In genomic region chr12:110736641-110737040, GRCm38 (mm10) we compare ENCODE assay signal across 8 mouse cellular contexts. TPM values are rescaled to one million over a fixed set of nuclear protein-coding genes. Genes with fewer than 3 reads are reported as not detected.
DNase-seq lines count a peak whose midpoint lies in the region; ATAC-seq and TF ChIP-seq lines count a peak whose summit lies in the region.

No protein-coding gene starts in this region.

- no peak overlapping the region for H3K27ac ChIP-seq in lung, embryonic 15.5 days
- no peak overlapping the region for H3K27ac ChIP-seq in intestine, embryonic 14.5 days (ENCODE audit: low read depth)
- H3K27ac ChIP-seq in neural tube, embryonic 14.5 days (ENCODE audit: low read depth, low read length), result no peak overlapping the region

- TF ChIP-seq POLR2A in brain, embryonic 14.5 days (IDR thresholded peaks at IDR 0.05; ENCODE audit: borderline replicate concordance, extremely low read depth, insufficient read depth, insufficient read length, poor library complexity, severe bottlenecking), result no peak

- peak overlapping the region; percentile 75 for H3K4me2 ChIP-seq in lung, embryonic 15.5 days
- peak overlapping the region; percentile 52 for H3K4me2 ChIP-seq in intestine, embryonic 14.5 days (ENCODE audit: low read length)
- H3K4me2 ChIP-seq in neural tube, embryonic 14.5 days (ENCODE audit: low read depth, low read length), result peak overlapping the region; percentile 62

- 9% methylated on average over 4 of the region's 4 CpGs for WGBS in lung, embryonic 15.5 days
- 6% methylated on average over 4 of the region's 4 CpGs for WGBS in intestine, embryonic 14.5 days
- WGBS in neural tube, embryonic 14.5 days, result 8% methylated on average over 4 of the region's 4 CpGs

- peaks cover 19% of the 10 kb centered on the region for H3K4me1 ChIP-seq in lung, embryonic 15.5 days
- peaks cover 8% of the 10 kb centered on the region for H3K4me1 ChIP-seq in intestine, embryonic 14.5 days (replicated peaks; ENCODE audit: control insufficient read depth, insufficient read depth, low read length)
- peaks cover 13% of the 10 kb centered on the region for H3K4me1 ChIP-seq in neural tube, embryonic 14.5 days (ENCODE audit: control insufficient read depth, insufficient read depth, low read length)

- H3K9ac ChIP-seq in lung, embryonic 15.5 days, result peak overlapping the region; percentile 54; the same call in 1 of the 2 replicates
- H3K9ac ChIP-seq in intestine, embryonic 14.5 days (ENCODE audit: low read length), result no peak overlapping the region
- no peak overlapping the region for H3K9ac ChIP-seq in neural tube, embryonic 14.5 days (replicated peaks; ENCODE audit: low read depth, low read length)

- H3K27me3 ChIP-seq in lung, embryonic 15.5 days, result peaks cover 11% of the 10 kb centered on the region; the same call in 1 of the 2 replicates
- 0 out of 2 replicates have a peak, but pooled peaks cover 3% of the 10 kb centered on the region for H3K27me3 ChIP-seq in intestine, embryonic 14.5 days (replicated peaks; ENCODE audit: control insufficient read depth, insufficient read depth, low read length)
- H3K27me3 ChIP-seq in neural tube, embryonic 14.5 days (ENCODE audit: control insufficient read depth, insufficient read depth, low read length), result no peaks in the 10 kb centered on the region

- no peak for TF ChIP-seq CTCF in brain, embryonic 14.5 days (IDR thresholded peaks at IDR 0.05; ENCODE audit: borderline replicate concordance, extremely low read depth, insufficient read depth, insufficient read length)

- H3K9me3 ChIP-seq in lung, embryonic 15.5 days, result no peaks in the 10 kb centered on the region
- H3K9me3 ChIP-seq in intestine, embryonic 14.5 days (ENCODE audit: control insufficient read depth, low read length), result no peaks in the 10 kb centered on the region
- H3K9me3 ChIP-seq in neural tube, embryonic 14.5 days (ENCODE audit: control insufficient read depth, low read length), result no peaks in the 10 kb centered on the region

- no peak for DNase-seq in lung, postnatal 36 days
- DNase-seq in brain, embryonic 14.5 days (ENCODE audit: low read depth), result peak; percentile 17
- no peak for DNase-seq in intestine, embryonic 14.5 days (ENCODE audit: low spot score)
- DNase-seq in left cerebral cortex, postnatal 25 days (ENCODE audit: low spot score in 2 of 2), result no peak
- no peak for DNase-seq in Muller cell, postnatal 12 days (ENCODE audit: inconsistent ontology term)

- no peaks in the 10 kb centered on the region for H3K36me3 ChIP-seq in lung, embryonic 15.5 days
- H3K36me3 ChIP-seq in intestine, embryonic 14.5 days (ENCODE audit: control insufficient read depth, insufficient read depth, low read length), result no peaks in the 10 kb centered on the region
- no peaks in the 10 kb centered on the region for H3K36me3 ChIP-seq in neural tube, embryonic 14.5 days (ENCODE audit: control insufficient read depth, insufficient read depth, low read length)

- intact Hi-C loops in left cerebral cortex, postnatal 25 days (cut with DNase I), result loop anchor here (2.0 kb wide), 1 partner anchor 104 kb away; the partner anchor contains the start of gene Mok

- peak overlapping the region; percentile 94 for H3K4me3 ChIP-seq in lung, embryonic 15.5 days
- H3K4me3 ChIP-seq in intestine, embryonic 14.5 days (ENCODE audit: low read depth, low read length), result peak overlapping the region; percentile 96; the same call in 1 of the 2 replicates
- peak overlapping the region; percentile 98 for H3K4me3 ChIP-seq in neural tube, embryonic 14.5 days (ENCODE audit: low read depth, low read length)

- no peak for ATAC-seq in lung, embryonic 15.5 days (ENCODE audit: borderline replicate concordance, extremely low read depth, low FRiP score, low TSS enrichment)
- ATAC-seq in intestine, embryonic 14.5 days (replicated peaks; ENCODE audit: low FRiP score, low TSS enrichment, low read depth), result no peak
- no peak for ATAC-seq in neural tube, embryonic 14.5 days (ENCODE audit: low read depth)
- ATAC-seq in megakaryocyte-erythroid progenitor cell, adult 5-6 weeks (replicated peaks; ENCODE audit: low FRiP score, low TSS enrichment, poor library complexity, severe bottlenecking), result no peak

RNA-seq across cellular contexts. Expression of gene Wdr20, which starts 1.1 kb away (rescaled TPM):
- polyA plus RNA-seq in lung, embryonic 15.5 days (2015; fragmentation: Nextera tagmentation; extraction: Ambion mirVana), result 21.3 and 23.5 TPM in 2 replicates
- 28.6 and 31.2 TPM in 2 replicates for polyA plus RNA-seq in brain, embryonic 14.5 days (2012; rRNA removed)
- polyA plus RNA-seq in intestine, embryonic 14.5 days (2014; fragmentation: Nextera tagmentation; extraction: Ambion mirVana), result 23.7 and 24.1 TPM in 2 replicates
- 26.9 and 27.7 TPM in 2 replicates for polyA plus RNA-seq in neural tube, embryonic 14.5 days (2014; fragmentation: Nextera tagmentation; extraction: Ambion mirVana)
- total RNA-seq in megakaryocyte-erythroid progenitor cell, adult 5-6 weeks (2014; fragmentation: Nextera tagmentation), result 19.0 and 42.1 TPM in 2 replicates
- total RNA-seq in megakaryocyte-erythroid progenitor cell, adult 5-6 weeks (2017), result 29.1 and 29.5 TPM in 2 replicates
- 10 to 100 TPM; 38.8 to 44.3 TPM for total RNA-seq in left cerebral cortex, postnatal 25 days (2021)

RNA-seq across cellular contexts. Expression of gene Hsp90aa1, which starts 34.1 kb away (rescaled TPM):
- 825 and 899 TPM in 2 replicates for polyA plus RNA-seq in lung, embryonic 15.5 days (2015; fragmentation: Nextera tagmentation; extraction: Ambion mirVana)
- polyA plus RNA-seq in brain, embryonic 14.5 days (2012; rRNA removed), result 436 and 488 TPM in 2 replicates
- 903 and 985 TPM in 2 replicates for polyA plus RNA-seq in intestine, embryonic 14.5 days (2014; fragmentation: Nextera tagmentation; extraction: Ambion mirVana)
- polyA plus RNA-seq in neural tube, embryonic 14.5 days (2014; fragmentation: Nextera tagmentation; extraction: Ambion mirVana), result 1,424 and 1,546 TPM in 2 replicates
- 1,358 and 1,376 TPM in 2 replicates for total RNA-seq in megakaryocyte-erythroid progenitor cell, adult 5-6 weeks (2014; fragmentation: Nextera tagmentation)
- total RNA-seq in megakaryocyte-erythroid progenitor cell, adult 5-6 weeks (2017), result 3,639 and 4,695 TPM in 2 replicates
- total RNA-seq in left cerebral cortex, postnatal 25 days (2021), result 1,000 to 10,000 TPM; 1,069 to 1,070 TPM

RNA-seq across cellular contexts. Expression of gene 1700001K19Rik, which starts 54.2 kb away (rescaled TPM):
- polyA plus RNA-seq in lung, embryonic 15.5 days (2015; fragmentation: Nextera tagmentation; extraction: Ambion mirVana), result not detected in 2 replicates
- not detected in 2 replicates for polyA plus RNA-seq in brain, embryonic 14.5 days (2012; rRNA removed)
- polyA plus RNA-seq in intestine, embryonic 14.5 days (2014; fragmentation: Nextera tagmentation; extraction: Ambion mirVana), result 0.31 TPM in 1 of 2 replicates, not detected in the other
- 0.28 and 0.44 TPM in 2 replicates for polyA plus RNA-seq in neural tube, embryonic 14.5 days (2014; fragmentation: Nextera tagmentation; extraction: Ambion mirVana)
- total RNA-seq in megakaryocyte-erythroid progenitor cell, adult 5-6 weeks (2014; fragmentation: Nextera tagmentation), result not detected in 2 replicates
- total RNA-seq in megakaryocyte-erythroid progenitor cell, adult 5-6 weeks (2017), result not detected in 2 replicates
- not detected for total RNA-seq in left cerebral cortex, postnatal 25 days (2021)
